Mouse (Mus musculus) erythroblast, embryonic 14.5 days (primary cell): ENCODE measurements around the gene Gm13941. TPM values are rescaled to one million over a fixed set of nuclear protein-coding genes. Genes with fewer than 3 reads are reported as not detected.

Experiments
- H3K27me3 ChIP-seq: 2 replicates; pipeline ENCODE4 v1.6.1; 2012; ENCODE audit warnings: inconsistent platforms; ENCODE audit not compliant: control insufficient read depth
- H3K36me3 ChIP-seq: 2 replicates; pipeline ENCODE4 v1.6.1; 2012; ENCODE audit warnings: mild to moderate bottlenecking, inconsistent platforms; ENCODE audit not compliant: control insufficient read depth
- H3K4me1 ChIP-seq: 2 replicates; pipeline ENCODE4 v1.6.1; 2012; ENCODE audit warnings: inconsistent platforms; ENCODE audit not compliant: control insufficient read depth
- H3K4me3 ChIP-seq: replicated peaks from 2 replicates; pipeline ENCODE3; 2012; ENCODE audit warnings: moderate library complexity, mild to moderate bottlenecking, inconsistent platforms
- H3K9me3 ChIP-seq: 2 replicates; pipeline ENCODE4 v1.6.1; 2012; ENCODE audit warnings: low read length, inconsistent platforms, mixed read lengths; ENCODE audit not compliant: control insufficient read depth
- GATA1 ChIP-seq: IDR thresholded peaks from 2 replicates; pipeline ENCODE4 v1.6.1; 2012; ENCODE audit warnings: low read length, inconsistent platforms, mixed read lengths
- TAL1 ChIP-seq: IDR thresholded peaks from 3 replicates; pipeline ENCODE4 v1.6.1; 2012; ENCODE audit warnings: low read length, inconsistent platforms, mixed read lengths
- polyA plus RNA-seq: library from polyadenylated mRNA; stranded (reverse); fragments of >175 nt; gene quantifications from 2 replicates; pipeline ENCODE4 v1.2.3, GENCODE M21; 2012

Gene Gm13941
- polyA plus RNA-seq, result not detected in 2 replicates

- Histone ChIP-seq H3K4me1 (no peaks in the 10 kb centered on the region), H3K27me3 (no peaks in the 10 kb centered on the region), H3K9me3 (no peaks in the 10 kb centered on the region), H3K4me3 (no peak within 1 kb of the TSS), H3K36me3 (no peaks in the 10 kb centered on the region)
- no peak for TF ChIP-seq GATA1
- no peak for TF ChIP-seq TAL1
Measured at GRCm38 (mm10) chr2:111105882-111106281, at the start of gene Gm13941. Gm13941 (minus strand) TSS chr2:111105982.

GRCm38 (mm10) chr2:111152836-111153235, 47.1 kb upstream of the Gm13941 start, which contains the start of gene Gm15130:
Gm15130 (minus strand) TSS chr2:111152936.
- no peaks in the 10 kb centered on the region for H3K36me3 ChIP-seq
- H3K4me1 ChIP-seq, result no peaks in the 10 kb centered on the region
- no peaks in the 10 kb centered on the region for H3K9me3 ChIP-seq
- H3K27me3 ChIP-seq, result no peaks in the 10 kb centered on the region
- TF ChIP-seq TAL1, result no peak
- TF ChIP-seq GATA1, result no peak
- no peak within 1 kb of the TSS for H3K4me3 ChIP-seq

- Histone ChIP-seq H3K4me1 (no peaks in the 10 kb centered on the region), H3K36me3 (no peaks in the 10 kb centered on the region), H3K4me3 (no peak overlapping the region), H3K9me3 (no peaks in the 10 kb centered on the region; the same call in 1 of the 2 replicates), H3K27me3 (no peaks in the 10 kb centered on the region)
- TF ChIP-seq TAL1 (no peak), GATA1 (no peak)
Measured at GRCm38 (mm10) chr2:111135739-111136138, 30.0 kb upstream of the Gm13941 start.

- H3K9me3 ChIP-seq, result no peaks in the 10 kb centered on the region
- H3K36me3 ChIP-seq, result no peaks in the 10 kb centered on the region
- H3K27me3 ChIP-seq, result no peaks in the 10 kb centered on the region
- TF ChIP-seq TAL1 (no peak), GATA1 (no peak)
- no peak overlapping the region for H3K4me3 ChIP-seq
- no peaks in the 10 kb centered on the region for H3K4me1 ChIP-seq
Measured at GRCm38 (mm10) chr2:111058586-111059261, 47.1 kb downstream of the Gm13941 start.

Other genes with a start within 250 kb of the Gm13941 start
- gene Ano3, start 155.1 kb downstream of the Gm13941 start, polyA plus RNA-seq, result not detected in 2 replicates
- gene Gm15130, start 47.0 kb upstream of the Gm13941 start, polyA plus RNA-seq, result not detected in 2 replicates
- gene 4930430A15Rik, start 123.6 kb upstream of the Gm13941 start, polyA plus RNA-seq, result not detected in 2 replicates
- gene Olfr1275, start 129.3 kb upstream of the Gm13941 start, polyA plus RNA-seq, result not detected in 2 replicates
- gene Olfr1276, start 148.5 kb upstream of the Gm13941 start, polyA plus RNA-seq, result not detected in 2 replicates
- not detected in 2 replicates for gene Olfr1277, start 168.1 kb upstream of the Gm13941 start, polyA plus RNA-seq
- not detected in 2 replicates for gene Olfr1278, start 184.2 kb upstream of the Gm13941 start, polyA plus RNA-seq
- not detected in 2 replicates for gene Olfr1279, start 194.7 kb upstream of the Gm13941 start, polyA plus RNA-seq
- gene Olfr1280, start 208.0 kb upstream of the Gm13941 start, polyA plus RNA-seq, result not detected in 2 replicates
- not detected in 2 replicates for gene Olfr1281, start 220.5 kb upstream of the Gm13941 start, polyA plus RNA-seq
- not detected in 2 replicates for gene Olfr1282, start 230.1 kb upstream of the Gm13941 start, polyA plus RNA-seq